Mouse (Mus musculus) heart, postnatal 14 days (tissue): Measurements from ENCODE around the gene Ccdc57. TPM values are rescaled to one million over a fixed set of nuclear protein-coding genes. Genes with fewer than 3 reads are reported as not detected.
A peak's percentile ranks its signal among the peaks of the same experiment; 100 is the strongest.

Experiments
- DNase-seq, 2 experiments: peaks; one replicate each; pipeline ENCODE4 v3.0.0; 2021 to 2022
- intact Hi-C: fragments of 180-260 bp; cut with DNase I; formaldehyde crosslinking; loops from one replicate; pipeline ENCODE4 v1.15.1; 2025
- long read RNA-seq, 2 experiments: library from polyadenylated mRNA; stranded (forward); transcript quantifications; one replicate each; pipeline ENCODE4 v2.0.0; 2021
- total RNA-seq, 2 experiments: library from RNA; stranded (reverse); gene quantifications; 2 replicates each; pipeline ENCODE4 v1.2.3; 2021

Gene Ccdc57
- 1 to 10 TPM; 1.2 to 1.6 TPM for total RNA-seq
- long read RNA-seq, experiment 1: 0 reads
- long read RNA-seq, experiment 2, partial matches to known transcripts: 1 of 1 reads
- long read RNA-seq, experiment 2, other reads (novel, unspliced or antisense): 0 of 1 reads

- DNase-seq: peak; percentile 88 to 92
- intact Hi-C loops: no loop called here
These were observed at the start of gene Ccdc57 for GRCm38 (mm10) chr11:120932564-120933398. Gene Ccdc57 (minus strand): TSS chr11:120932872.

DNA sequence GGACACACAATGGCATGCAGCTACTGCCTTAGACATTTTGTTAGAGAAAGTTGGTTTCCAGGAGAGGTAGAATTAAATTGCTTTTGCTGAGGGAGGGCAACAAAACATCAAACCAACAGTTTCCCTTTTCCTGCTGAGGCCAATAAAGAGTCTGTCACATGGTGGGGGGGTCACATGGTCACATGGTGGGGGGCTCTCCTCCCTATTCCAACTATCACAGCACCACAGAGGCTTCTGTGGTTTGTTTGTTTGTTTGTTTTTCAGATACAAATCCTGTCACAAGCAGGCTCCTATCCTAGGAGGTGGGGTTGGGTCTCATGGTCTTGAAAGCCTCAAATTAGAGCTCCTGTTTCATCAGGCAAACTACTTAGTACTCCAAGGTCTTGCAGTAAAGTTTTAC lies 49.8 kb upstream of the Ccdc57 start:
- no peak for DNase-seq
- intact Hi-C loops: no loop called here

DNA sequence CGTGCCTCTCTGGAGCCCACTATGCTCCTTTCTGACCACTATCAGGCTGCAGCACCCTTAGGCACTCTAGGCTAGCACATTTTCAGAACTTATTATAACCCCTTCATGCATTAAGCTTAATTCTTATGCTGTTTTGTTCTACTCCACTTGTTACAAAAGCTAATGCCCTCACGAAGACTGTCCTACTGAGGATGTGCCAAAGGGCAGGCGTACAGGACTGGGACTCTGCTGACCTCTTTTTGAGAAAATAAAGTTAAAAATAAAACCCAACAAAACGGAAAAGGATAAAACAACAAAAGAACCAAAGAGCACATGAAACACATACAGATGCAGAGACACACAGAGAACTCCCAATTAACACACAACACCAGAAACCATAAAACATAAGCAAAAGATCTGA lies 49.0 kb upstream of the Ccdc57 start:
- intact Hi-C loops: no loop called here

DNA sequence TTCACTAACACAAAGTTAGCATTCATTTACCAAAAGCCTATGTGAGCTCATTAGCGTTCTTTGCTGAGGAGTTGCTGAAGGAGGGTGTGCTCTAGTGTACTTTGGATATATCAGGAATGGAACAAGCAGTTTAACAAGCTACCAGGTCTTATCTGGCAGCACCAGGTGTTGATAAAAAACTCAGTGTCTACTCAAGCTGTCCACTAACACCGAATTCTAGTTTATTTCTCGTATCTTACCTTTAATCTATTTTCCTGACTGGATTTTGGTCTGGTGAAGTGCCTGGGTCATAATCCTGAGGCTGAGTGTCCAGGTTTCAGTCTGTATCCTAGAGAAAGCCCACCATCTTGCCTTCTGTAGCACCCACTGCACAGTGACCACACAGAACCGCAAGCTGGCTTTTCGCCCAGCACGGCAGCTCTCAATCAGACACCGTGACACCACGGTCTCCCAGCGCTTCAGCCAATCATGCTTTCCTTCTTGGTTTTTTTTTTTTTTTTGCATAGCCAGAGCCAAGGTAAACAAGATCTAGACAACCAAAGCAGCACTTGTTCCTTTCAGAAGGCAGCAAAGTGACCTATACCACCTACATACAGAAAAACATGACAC lies 47.9 kb upstream of the Ccdc57 start:
- intact Hi-C loops: no loop called here
- peak; percentile 36 to 37 for DNase-seq

More for the DNA sequence above, 49.0 kb upstream of the Ccdc57 start:
- DNase-seq: no peak

DNA sequence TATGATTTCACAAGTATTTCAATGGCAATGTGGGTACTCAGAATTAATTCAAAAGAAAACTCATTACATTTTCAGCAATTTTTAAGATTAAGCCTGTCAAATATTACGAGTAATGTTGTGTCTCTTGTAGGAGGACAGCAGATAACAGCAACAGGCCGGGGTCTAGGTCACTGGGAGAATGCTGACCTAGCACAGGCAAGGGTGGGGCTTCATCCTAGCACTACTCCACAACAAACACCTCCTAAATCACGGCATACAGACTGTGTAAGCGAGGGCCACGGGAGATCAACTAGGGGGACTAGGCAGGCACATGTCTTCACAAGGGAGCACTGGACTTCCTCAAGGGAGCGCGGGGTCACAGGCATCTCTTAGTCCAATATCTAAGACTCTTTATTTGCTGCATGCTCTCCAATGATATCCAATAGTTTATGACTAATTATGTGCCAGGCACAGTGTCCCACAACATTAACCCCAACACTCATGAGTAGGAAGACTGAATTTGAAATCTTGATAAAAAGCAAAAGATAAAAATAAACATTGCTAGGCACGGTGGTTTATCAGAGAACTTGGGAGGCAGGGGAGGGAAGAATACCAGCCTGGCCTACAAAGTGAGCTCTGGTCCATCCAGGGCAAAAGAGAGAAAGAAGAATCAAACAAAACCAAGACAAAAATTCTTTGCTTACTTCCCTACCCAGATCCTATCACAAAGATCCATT lies 47.2 kb upstream of the Ccdc57 start:
- intact Hi-C loops: loop anchor here (5.0 kb wide), 1 partner anchor 73 kb away; no protein-coding TSS in a partner anchor
- DNase-seq: no peak

- intact Hi-C loops: no loop called here
- DNase-seq: no peak
These were observed 40.6 kb upstream of the Ccdc57 start for GRCm38 (mm10) chr11:120973318-120973717.

DNA sequence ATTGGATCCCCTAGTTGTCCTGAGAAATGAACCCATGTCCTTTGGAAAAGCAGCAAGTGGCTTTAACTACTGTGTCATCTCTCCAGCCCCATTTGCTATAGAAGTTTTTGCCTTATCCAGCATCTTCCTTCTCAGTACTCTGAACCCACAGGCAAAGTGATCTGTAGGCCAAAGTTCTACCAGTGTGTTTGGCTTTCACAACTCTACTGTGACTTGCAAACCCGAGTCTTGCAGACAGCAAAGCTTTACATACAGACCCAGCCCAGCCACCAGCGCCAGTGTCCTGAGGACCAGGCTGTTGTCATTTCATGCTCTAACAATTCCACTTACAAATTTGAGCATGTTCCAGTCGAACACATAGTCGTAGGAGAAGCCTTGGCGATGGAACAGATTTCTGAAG lies 38.6 kb upstream of the Ccdc57 start:
- DNase-seq: no peak

DNA sequence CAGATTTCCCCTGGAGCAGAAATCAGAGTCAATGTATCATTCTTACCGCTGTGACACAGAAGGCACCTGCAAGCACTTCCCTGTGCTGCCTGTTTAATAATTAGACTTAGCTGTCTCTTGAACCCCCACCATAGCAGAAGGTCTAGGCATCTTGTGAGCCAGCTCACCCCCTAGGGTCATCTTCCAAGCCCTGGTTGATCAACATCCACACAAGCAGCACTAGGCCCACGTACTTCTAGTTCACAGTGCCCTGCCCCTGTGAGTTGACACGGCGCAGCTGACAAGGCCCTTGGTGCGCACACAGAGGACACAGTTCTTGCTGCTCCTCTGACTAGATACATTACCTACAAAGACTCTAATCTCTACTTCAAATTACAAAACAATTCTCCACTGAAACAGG lies 37.1 kb upstream of the Ccdc57 start:
- no peak for DNase-seq
- intact Hi-C loops: no loop called here

More for the DNA sequence above, 38.6 kb upstream of the Ccdc57 start:
- intact Hi-C loops: no loop called here

DNA sequence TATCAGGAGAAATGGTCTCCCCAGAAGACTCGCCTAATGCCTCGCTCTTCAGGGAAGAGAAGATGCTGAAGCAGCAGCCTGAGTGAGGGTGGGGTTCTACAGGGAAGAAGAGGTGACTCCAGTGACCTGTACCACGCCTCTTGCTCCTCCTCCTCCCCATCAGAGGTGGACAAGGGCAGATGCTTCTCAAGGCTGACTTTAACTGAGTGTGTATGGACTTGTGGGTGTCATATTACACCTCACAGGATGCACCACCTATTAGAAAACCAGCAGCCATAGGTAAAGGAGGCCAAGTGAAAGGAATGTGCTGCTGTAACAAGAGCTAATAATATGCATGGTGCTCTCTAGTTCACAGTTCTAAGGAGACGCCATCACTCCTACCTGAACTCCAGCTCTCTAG lies 32.9 kb upstream of the Ccdc57 start:
- intact Hi-C loops: no loop called here
- no peak for DNase-seq

DNA sequence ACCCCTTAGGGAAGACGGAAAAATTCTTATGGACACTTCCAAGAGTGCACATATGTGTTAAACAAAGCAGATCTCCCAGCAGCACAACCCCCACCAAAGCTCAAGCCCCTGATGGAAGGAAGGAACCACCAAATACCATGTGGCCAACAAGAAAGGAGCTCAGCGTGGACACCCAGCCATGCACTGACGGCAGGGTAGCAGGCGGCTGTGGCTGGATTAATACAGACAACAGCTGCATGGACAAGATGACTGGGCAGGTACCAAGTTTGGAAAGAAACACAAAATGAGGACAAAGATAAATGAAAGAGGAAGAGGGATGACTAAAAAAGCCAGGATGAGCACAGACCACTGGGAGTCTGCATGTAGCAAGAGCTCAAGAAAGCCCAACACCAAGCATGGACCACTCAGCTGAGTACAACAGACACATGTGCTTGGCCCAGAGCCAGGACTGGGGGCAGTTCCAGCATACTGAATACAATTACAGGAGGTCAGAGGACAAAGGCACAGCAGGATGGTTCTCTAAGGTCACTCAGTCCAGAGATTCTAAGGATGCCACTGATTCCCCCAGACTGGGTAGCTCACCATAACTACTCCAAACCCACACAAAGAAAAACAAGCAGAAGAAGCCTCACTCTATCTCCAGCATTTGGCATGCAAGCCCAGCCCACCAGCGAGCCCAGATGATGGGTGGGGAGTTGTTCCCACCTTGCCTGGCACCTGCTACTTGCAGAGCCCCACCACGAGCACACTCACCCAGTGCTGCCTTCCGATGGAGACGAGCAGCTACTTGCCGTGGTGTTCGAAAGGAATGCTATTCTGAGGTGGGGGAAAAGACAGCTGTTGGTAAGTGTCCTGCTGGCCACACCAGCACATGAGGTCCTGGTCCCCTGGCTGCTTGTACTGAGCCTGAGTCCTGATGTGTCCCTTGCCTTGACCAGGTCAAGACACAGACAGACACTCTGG lies 31.8 kb upstream of the Ccdc57 start:
- peak in 1 of 2 experiments; percentile 33 for DNase-seq
- intact Hi-C loops: no loop called here

- DNase-seq: no peak
- intact Hi-C loops: no loop called here
These were observed 30.2 kb upstream of the Ccdc57 start for GRCm38 (mm10) chr11:120962909-120963308.

- intact Hi-C loops: no loop called here
- DNase-seq: no peak
These were observed 29.5 kb upstream of the Ccdc57 start for GRCm38 (mm10) chr11:120962050-120962771.

- intact Hi-C loops: no loop called here
- DNase-seq: no peak
These were observed 28.9 kb upstream of the Ccdc57 start for GRCm38 (mm10) chr11:120961594-120961993.

DNA sequence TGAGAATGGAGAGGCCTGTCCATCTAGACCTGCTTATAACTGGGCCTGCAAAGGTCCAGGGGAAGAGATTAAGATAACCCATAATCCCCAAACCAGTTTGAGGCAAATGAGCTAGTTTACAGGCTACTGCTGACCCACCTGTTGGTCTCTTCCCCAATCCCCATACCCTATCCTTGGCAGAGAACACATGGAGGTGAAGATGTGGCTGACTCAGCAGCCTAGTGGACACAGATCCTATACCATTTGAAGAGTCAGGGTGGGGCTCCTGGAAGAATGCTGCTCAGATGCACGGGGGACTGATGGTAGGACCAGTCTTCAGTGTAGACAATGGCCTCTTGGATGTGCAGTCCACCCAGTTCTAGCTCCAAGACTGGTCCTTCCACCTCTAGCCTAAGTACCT lies 27.6 kb upstream of the Ccdc57 start:
- intact Hi-C loops: no loop called here
- DNase-seq: no peak

DNA sequence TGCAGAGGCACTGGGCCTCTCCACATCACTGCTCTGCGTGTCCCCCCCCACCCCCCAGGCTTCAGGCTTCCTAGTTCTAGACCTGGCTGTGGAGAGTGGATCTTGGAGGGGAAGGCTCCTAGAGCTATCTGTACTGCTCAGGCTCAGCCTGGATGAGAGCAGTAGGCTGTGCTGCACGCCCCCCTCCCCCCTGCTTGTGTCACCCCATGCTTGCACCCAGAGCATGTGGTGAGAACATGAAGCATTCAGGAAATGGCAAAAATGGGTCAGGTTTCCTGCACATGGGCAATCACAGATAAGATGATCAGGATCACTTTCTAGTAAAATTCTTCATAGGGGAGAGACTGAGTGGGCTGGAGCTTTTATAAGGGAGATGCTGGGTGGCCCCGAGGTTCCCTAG lies 26.9 kb upstream of the Ccdc57 start:
- intact Hi-C loops: no loop called here
- DNase-seq: no peak

DNA sequence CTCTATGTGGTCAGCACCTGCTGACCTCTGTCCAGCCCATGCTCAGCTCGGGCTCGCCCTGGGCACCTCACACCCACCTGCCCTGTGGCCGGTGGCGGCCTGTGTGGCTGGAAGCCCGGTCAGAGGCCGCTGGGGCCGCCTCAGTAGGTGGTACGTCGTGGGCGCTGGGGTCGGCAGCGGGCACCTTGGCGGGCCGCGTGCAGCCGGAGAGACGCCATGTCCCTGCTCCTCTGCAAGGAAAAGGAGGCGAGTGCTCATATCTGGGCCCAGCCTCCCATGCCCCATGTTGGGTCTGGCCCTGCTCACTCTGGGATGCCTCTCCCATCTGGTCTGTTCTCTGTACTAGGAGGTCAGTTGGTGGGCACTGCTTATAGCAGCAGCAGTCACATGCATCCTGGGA lies 26.4 kb upstream of the Ccdc57 start:
- no peak for DNase-seq
- intact Hi-C loops: no loop called here

DNA sequence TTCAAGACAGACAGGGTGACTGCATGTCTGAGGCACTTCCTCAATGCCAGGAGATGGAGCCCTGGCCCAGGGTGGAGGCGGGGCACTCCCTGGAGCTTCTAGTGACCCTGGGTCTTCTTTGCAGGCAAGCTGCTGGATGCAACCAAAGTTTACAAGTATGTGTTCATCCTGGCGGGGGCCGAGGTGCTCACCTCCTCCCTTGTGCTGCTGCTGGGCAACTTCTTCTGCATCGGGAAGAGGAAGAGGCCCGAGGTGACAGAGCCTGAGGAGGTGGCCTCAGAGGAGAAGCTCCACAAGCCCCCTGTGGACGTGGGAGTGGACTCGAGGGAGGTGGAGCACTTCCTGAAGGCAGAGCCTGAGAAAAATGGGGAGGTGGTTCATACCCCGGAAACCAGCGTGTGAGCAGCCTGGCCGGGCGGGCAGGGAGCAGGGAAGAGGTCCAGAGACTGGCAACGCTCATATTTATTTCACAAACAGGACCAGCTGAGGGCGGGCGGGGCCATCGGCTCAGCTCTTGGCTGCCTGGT lies 25.1 kb upstream of the Ccdc57 start:
- intact Hi-C loops: no loop called here
- DNase-seq: peak; percentile 25 to 29

GRCm38 (mm10) chr11:120957052-120957451 lies 24.4 kb upstream of the Ccdc57 start:
- intact Hi-C loops: no loop called here
- DNase-seq: no peak

- intact Hi-C loops: no loop called here
- no peak for DNase-seq
These were observed 23.0 kb upstream of the Ccdc57 start for GRCm38 (mm10) chr11:120955701-120956100.
